Mouse (Mus musculus): ENCODE measurements around the gene Dync2li1.

DNA sequence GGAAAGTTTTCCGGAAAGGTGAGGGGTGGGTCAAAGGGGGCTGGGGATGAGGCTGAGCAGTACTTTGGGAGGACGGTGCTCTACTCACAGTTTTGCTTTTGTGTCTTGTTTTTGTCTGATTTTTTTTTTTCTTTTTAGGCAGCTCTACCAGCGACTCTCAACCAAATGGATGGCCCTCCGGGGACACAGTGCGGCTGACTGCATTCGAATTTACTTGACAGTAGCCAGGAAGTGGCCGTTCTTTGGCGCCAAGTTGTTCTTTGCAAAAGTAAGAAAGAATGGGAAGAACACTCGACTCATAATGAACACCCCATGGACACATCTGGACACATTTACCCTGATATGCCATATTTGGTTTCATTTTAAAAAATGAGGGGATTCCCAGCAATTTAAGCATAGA lies 14.8 kb upstream of the Dync2li1 start:
- TF ChIP-seq POLR2A (IDR thresholded peaks at IDR 0.05; ENCODE audit: borderline replicate concordance, low read depth, low read length) (no peak), CTCF (IDR thresholded peaks at IDR 0.05; ENCODE audit: low read depth, low read length) (no peak)

Measured in bone marrow macrophage, adult 2 months (primary cell).